ENCODE assay signal across 1 mouse cellular context in genomic region chr8:106368501-106368900, GRCm38 (mm10).
TF ChIP-seq lines count a peak whose summit lies in the region.

No protein-coding gene starts in this region.

TF ChIP-seq in MEL, 35 proteins besides CTCF, POLR2A, EP300 and RAD21 (continued from another document):
- TF ChIP-seq HCFC1 (IDR thresholded peaks at IDR 0.05; ENCODE audit: low read depth, low read length), result no peak
- no peak for TF ChIP-seq RCOR1 (IDR thresholded peaks at IDR 0.05; ENCODE audit: low read depth, low read length)
- peak; percentile 36 for TF ChIP-seq SMC3 (IDR thresholded peaks at IDR 0.05; ENCODE audit: low read depth, low read length)
- no peak for TF ChIP-seq NELFE (IDR thresholded peaks at IDR 0.05; ENCODE audit: low read depth, low read length)
- TF ChIP-seq ZNF384 (IDR thresholded peaks at IDR 0.05; ENCODE audit: low read depth, low read length), result no peak
